Mouse (Mus musculus) hindbrain, embryonic 12.5 days (tissue): ENCODE data around the gene Rpa1. TPM values are rescaled to one million over a fixed set of nuclear protein-coding genes. Genes with fewer than 3 reads are reported as not detected.
"Not testable (repeated sequence)": the region's sequence is repeated elsewhere in the genome, so short reads cannot be mapped to it uniquely, and the experiment has no call there.

Source experiments
- ATAC-seq: fragments of 200-750 bp; cut with Nextera tagmentation; 2 replicates; pipeline ENCODE4 v1.8.0; 2017; ENCODE audit warnings: moderate TSS enrichment; ENCODE audit not compliant: low FRiP score
- H3K27ac ChIP-seq: fragments of 300-500 bp; sonication (generic); 2 replicates; pipeline ENCODE4 v1.5.1; 2016; ENCODE audit warnings: mild to moderate bottlenecking
- H3K27me3 ChIP-seq: fragments of 300-500 bp; sonication (generic); 2 replicates; pipeline ENCODE4 v1.6.1; 2016; ENCODE audit warnings: mild to moderate bottlenecking
- H3K36me3 ChIP-seq: fragments of 300-500 bp; sonication (generic); 2 replicates; pipeline ENCODE4 v1.6.1; 2016; ENCODE audit warnings: mild to moderate bottlenecking
- H3K4me1 ChIP-seq: fragments of 300-500 bp; sonication (generic); 2 replicates; pipeline ENCODE4 v1.6.1; 2016
- H3K4me2 ChIP-seq: fragments of 300-500 bp; sonication (generic); replicated peaks from 2 replicates; pipeline ENCODE4 v1.6.1; 2016; ENCODE audit warnings: mild to moderate bottlenecking
- H3K4me3 ChIP-seq: fragments of 300-500 bp; sonication (generic); 2 replicates; pipeline ENCODE4 v1.5.1; 2016; ENCODE audit warnings: mild to moderate bottlenecking
- H3K9ac ChIP-seq: fragments of 300-500 bp; sonication (generic); 2 replicates; pipeline ENCODE4 v1.6.1; 2016; ENCODE audit warnings: mild to moderate bottlenecking, moderate library complexity
- H3K9me3 ChIP-seq: fragments of 300-500 bp; sonication (generic); replicated peaks from 2 replicates; pipeline ENCODE4 v1.6.1; 2016; ENCODE audit warnings: mild to moderate bottlenecking
- WGBS: fragments of 180-500 bp; shearing (Covaris S2); methylation state at CpG from one replicate; pipeline ENCODE4 v1.1.7; 2016; 5-methylcytosine and 5-hydroxymethylcytosine counted together
- polyA plus RNA-seq: library from polyadenylated mRNA; unstranded; fragments of >200 nt; fragmentation: Nextera tagmentation; extraction: Ambion mirVana; gene quantifications from 2 replicates; pipeline ENCODE4 v1.2.1, GENCODE M21; 2016

Gene Rpa1
- 96.9 and 99.5 TPM in 2 replicates for polyA plus RNA-seq

- under 1% methylated on average over 56 of the region's 56 CpGs for WGBS
- Histone ChIP-seq H3K27ac (peak within 1 kb of the TSS; percentile 62), H3K27me3 (no peaks in the 10 kb centered on the region), H3K36me3 (no peaks in the 10 kb centered on the region), H3K4me2 (peak within 1 kb of the TSS; percentile 88), H3K4me1 (peaks cover 18% of the 10 kb centered on the region), H3K9ac (peak within 1 kb of the TSS; percentile 81), H3K9me3 (no peaks in the 10 kb centered on the region), H3K4me3 (peak within 1 kb of the TSS; percentile 73)
- ATAC-seq, result peak; percentile 100
Observed at GRCm38 (mm10) chr11:75348199-75348889, at the start of gene Rpa1, which contains the start of gene Smyd4. TSS of gene Rpa1 (minus strand) at chr11:75348324. TSS of gene Smyd4 (plus strand) at chr11:75348433.

- Histone ChIP-seq H3K36me3 (no peaks in the 10 kb centered on the region; the same call in 1 of the 2 replicates), H3K4me1 (no peaks in the 10 kb centered on the region), H3K4me3 (no peak overlapping the region), H3K27me3 (no peaks in the 10 kb centered on the region), H3K9me3 (no peaks in the 10 kb centered on the region), H3K27ac (no peak overlapping the region), H3K9ac (no peak overlapping the region), H3K4me2 (no peak overlapping the region)
- no peak for ATAC-seq
- 90% methylated on average over 7 of the region's 7 CpGs for WGBS
Observed at GRCm38 (mm10) chr11:75397452-75397851, 49.3 kb upstream of the Rpa1 start.

DNA sequence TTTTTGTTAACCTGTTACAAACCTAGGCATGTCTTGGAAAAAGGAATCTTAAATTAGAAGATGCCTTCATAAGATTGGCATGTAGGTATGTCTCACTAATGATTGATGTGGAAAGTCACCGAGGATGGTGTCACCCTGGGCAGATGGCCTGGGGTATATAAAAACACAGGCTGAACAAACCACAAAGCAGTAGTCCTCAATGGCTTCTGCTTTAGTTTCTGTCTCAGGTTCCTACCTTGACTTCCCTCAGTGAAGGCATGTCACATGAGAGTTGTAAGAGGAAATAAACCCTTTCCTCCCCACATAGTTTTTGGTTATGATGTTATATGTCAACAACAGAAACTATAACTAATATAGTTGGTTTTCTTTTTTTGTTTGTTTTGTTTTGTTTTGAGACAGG is 47.5 kb upstream of the Rpa1 start:
- no peak for ATAC-seq
- Histone ChIP-seq H3K36me3 (peaks cover under 1% of the 10 kb centered on the region; the same call in 1 of the 2 replicates), H3K4me3 (no peak overlapping the region), H3K4me2 (no peak overlapping the region), H3K9me3 (no peaks in the 10 kb centered on the region), H3K27ac (no peak overlapping the region), H3K4me1 (no peaks in the 10 kb centered on the region), H3K27me3 (no peaks in the 10 kb centered on the region), H3K9ac (no peak overlapping the region)
- WGBS, result 79% methylated on average over 1 of the region's 1 CpGs

GRCm38 (mm10) chr11:75383529-75383928 is 35.4 kb upstream of the Rpa1 start:
- 57% methylated on average over 3 of the region's 3 CpGs for WGBS
- H3K27me3 ChIP-seq, H3K4me3 ChIP-seq, H3K4me2 ChIP-seq, H3K9me3 ChIP-seq, H3K4me1 ChIP-seq, H3K27ac ChIP-seq, ATAC-seq, H3K36me3 ChIP-seq, H3K9ac ChIP-seq: not testable (repeated sequence)

DNA sequence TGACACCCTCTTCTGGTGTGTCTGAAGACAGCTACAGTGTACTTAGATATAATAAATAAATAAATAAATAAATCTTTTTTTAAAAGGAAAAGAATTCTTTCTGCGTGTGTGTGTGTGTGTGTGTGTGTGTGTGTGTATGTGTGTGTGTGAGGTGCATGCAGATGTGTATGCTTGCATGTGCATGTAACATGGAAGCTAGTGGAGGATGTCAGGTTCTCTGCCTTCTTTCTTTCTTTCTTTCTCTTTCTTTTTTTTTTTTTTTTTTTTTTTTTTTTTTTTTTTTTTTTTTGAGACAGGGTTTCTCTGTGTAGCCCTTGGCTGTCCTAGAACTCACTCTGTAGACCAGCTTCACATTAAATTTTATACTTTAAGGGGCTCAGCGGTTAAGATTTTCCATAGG is 30.7 kb upstream of the Rpa1 start:
- H3K9ac ChIP-seq, ATAC-seq, H3K9me3 ChIP-seq, H3K4me2 ChIP-seq, H3K4me1 ChIP-seq, H3K27me3 ChIP-seq, H3K36me3 ChIP-seq, H3K27ac ChIP-seq, H3K4me3 ChIP-seq: not testable (repeated sequence)
- WGBS, result 96% methylated on average over 2 of the region's 2 CpGs

DNA sequence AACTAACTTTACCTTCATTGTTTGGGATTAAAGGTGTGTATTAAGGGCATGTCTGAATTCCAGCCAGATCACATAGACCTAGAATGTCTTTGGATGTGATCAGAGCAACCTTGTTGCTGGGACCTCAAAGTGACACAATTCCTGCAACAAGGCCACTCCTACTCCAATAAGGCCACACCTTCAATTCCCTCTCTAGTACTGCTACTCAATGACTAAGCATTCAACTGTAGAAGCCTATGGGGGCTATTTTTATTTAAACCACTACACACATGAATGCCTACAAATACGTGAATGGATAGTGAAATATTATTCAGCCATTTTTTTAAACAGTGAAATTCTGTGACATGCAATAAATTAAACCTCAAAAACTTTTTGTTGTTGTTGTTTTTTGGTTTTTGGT is 29.0 kb upstream of the Rpa1 start:
- WGBS, result 81% methylated on average over 1 of the region's 1 CpGs
- Histone ChIP-seq H3K36me3 (no peaks in the 10 kb centered on the region), H3K4me2 (no peak overlapping the region), H3K27me3 (no peaks in the 10 kb centered on the region), H3K9me3 (no peaks in the 10 kb centered on the region), H3K27ac (no peak overlapping the region), H3K9ac (no peak overlapping the region), H3K4me1 (no peaks in the 10 kb centered on the region), H3K4me3 (no peak overlapping the region)
- no peak for ATAC-seq

- H3K4me1 ChIP-seq, result no peaks in the 10 kb centered on the region
- no peaks in the 10 kb centered on the region for H3K27me3 ChIP-seq
- H3K9me3 ChIP-seq, result no peaks in the 10 kb centered on the region
- H3K4me3 ChIP-seq, result no peak overlapping the region
- H3K9ac ChIP-seq, result no peak overlapping the region
- H3K4me2 ChIP-seq, result no peak overlapping the region
- no peak overlapping the region for H3K27ac ChIP-seq
- WGBS, result 87% methylated on average over 1 of the region's 1 CpGs
- ATAC-seq, result no peak
- H3K36me3 ChIP-seq, result peaks cover 9% of the 10 kb centered on the region; the same call in 1 of the 2 replicates
Observed at GRCm38 (mm10) chr11:75355475-75355874, 7.4 kb upstream of the Rpa1 start.

GRCm38 (mm10) chr11:75351225-75351624 is 3.1 kb upstream of the Rpa1 start:
- no peak overlapping the region for H3K4me3 ChIP-seq
- no peak overlapping the region for H3K4me2 ChIP-seq
- no peak for ATAC-seq
- no peaks in the 10 kb centered on the region for H3K27me3 ChIP-seq
- no peaks in the 10 kb centered on the region for H3K9me3 ChIP-seq
- H3K36me3 ChIP-seq, result peaks cover 9% of the 10 kb centered on the region; the same call in 1 of the 2 replicates
- no peak overlapping the region for H3K27ac ChIP-seq
- no peak overlapping the region for H3K9ac ChIP-seq
- H3K4me1 ChIP-seq, result peaks cover 18% of the 10 kb centered on the region

DNA sequence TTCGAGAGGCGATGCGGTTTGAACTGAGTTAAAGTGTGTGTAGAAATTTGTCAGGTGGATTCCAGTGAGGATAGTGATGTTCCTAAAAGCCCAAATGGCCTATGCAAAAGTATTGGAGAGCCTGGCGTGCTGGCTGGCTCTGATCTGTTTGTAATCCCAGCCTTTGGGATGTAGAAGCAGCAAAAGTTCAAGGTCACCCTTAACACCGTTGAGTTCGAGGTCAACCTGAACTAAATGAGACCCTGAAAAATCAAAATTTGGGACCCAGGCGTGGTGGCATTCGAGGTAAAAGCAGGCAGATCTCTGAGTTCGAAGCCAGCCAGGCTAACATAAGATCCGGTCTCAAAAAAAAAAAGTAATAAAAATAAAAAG is 752 bp upstream of the Rpa1 start:
- no peak for ATAC-seq
- Histone ChIP-seq H3K9me3 (no peaks in the 10 kb centered on the region), H3K4me3 (peak overlapping the region; percentile 73), H3K36me3 (peaks cover 3% of the 10 kb centered on the region; the same call in 1 of the 2 replicates), H3K27ac (no peak overlapping the region), H3K27me3 (no peaks in the 10 kb centered on the region), H3K4me2 (peak overlapping the region; percentile 88), H3K4me1 (peaks cover 18% of the 10 kb centered on the region), H3K9ac (peak overlapping the region; percentile 81)
- 49% methylated on average over 10 of the region's 10 CpGs for WGBS

DNA sequence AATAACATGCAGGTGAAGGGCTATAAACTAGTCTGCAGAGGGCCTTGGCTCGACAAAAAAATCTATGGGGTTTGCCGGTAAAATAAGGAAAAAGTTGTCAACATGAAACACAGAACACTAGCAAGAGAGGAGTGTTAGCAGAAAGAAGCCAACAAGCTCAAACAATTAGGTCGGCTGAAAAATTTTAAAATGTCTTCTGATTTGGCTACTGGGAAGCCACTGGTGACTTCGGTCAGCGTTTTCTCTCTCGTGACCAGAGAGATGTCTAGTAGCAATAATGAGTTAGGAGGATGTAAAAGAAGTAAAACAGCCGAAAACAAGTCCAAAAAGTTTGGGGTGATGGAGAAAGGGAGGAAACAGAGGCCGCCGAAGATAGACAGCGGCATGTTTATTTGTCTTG is 528 bp downstream of the Rpa1 start:
- no peak overlapping the region for H3K27ac ChIP-seq
- peak overlapping the region; percentile 81 for H3K9ac ChIP-seq
- H3K4me2 ChIP-seq, result peak overlapping the region; percentile 88
- no peak for ATAC-seq
- peaks cover 18% of the 10 kb centered on the region for H3K4me1 ChIP-seq
- H3K36me3 ChIP-seq, result no peaks in the 10 kb centered on the region
- H3K9me3 ChIP-seq, result no peaks in the 10 kb centered on the region
- whole genome bisulfite sequencing, result under 1% methylated on average over 10 of the region's 10 CpGs
- peak overlapping the region; percentile 73 for H3K4me3 ChIP-seq
- H3K27me3 ChIP-seq, result no peaks in the 10 kb centered on the region

- H3K9ac ChIP-seq, result peak overlapping the region; percentile 81
- no peaks in the 10 kb centered on the region for H3K36me3 ChIP-seq
- peak overlapping the region; percentile 73 for H3K4me3 ChIP-seq
- H3K27ac ChIP-seq, result no peak overlapping the region
- ATAC-seq, result no peak
- H3K9me3 ChIP-seq, result no peaks in the 10 kb centered on the region
- peak overlapping the region; percentile 88 for H3K4me2 ChIP-seq
- peaks cover 18% of the 10 kb centered on the region for H3K4me1 ChIP-seq
- 54% methylated on average over 10 of the region's 10 CpGs for WGBS
- H3K27me3 ChIP-seq, result no peaks in the 10 kb centered on the region
Observed at GRCm38 (mm10) chr11:75347188-75347585, 937 bp downstream of the Rpa1 start.

- Histone ChIP-seq H3K36me3 (no peaks in the 10 kb centered on the region), H3K4me1 (peaks cover 18% of the 10 kb centered on the region), H3K9me3 (no peaks in the 10 kb centered on the region), H3K4me3 (no peak overlapping the region), H3K27ac (no peak overlapping the region), H3K4me2 (peak overlapping the region; percentile 88; the same call in 1 of the 2 replicates), H3K27me3 (no peaks in the 10 kb centered on the region), H3K9ac (no peak overlapping the region)
- ATAC-seq, result no peak
- WGBS, result 54% methylated on average over 4 of the region's 4 CpGs
Observed at GRCm38 (mm10) chr11:75346556-75347187, 1.5 kb downstream of the Rpa1 start.

GRCm38 (mm10) chr11:75344716-75345115 is 3.4 kb downstream of the Rpa1 start:
- Histone ChIP-seq H3K4me3 (no peak overlapping the region), H3K4me1 (peaks cover 18% of the 10 kb centered on the region), H3K27me3 (no peaks in the 10 kb centered on the region), H3K4me2 (no peak overlapping the region), H3K36me3 (peaks cover 11% of the 10 kb centered on the region), H3K9ac (no peak overlapping the region), H3K27ac (no peak overlapping the region), H3K9me3 (no peaks in the 10 kb centered on the region)
- ATAC-seq, result no peak
- WGBS, result 97% methylated on average over 5 of the region's 5 CpGs
